Mouse (Mus musculus): ENCODE measurements at regions not wholly inside any gene's neighbourhood (a gene's known extent, or its start where the extent isn't known, plus 50 kb on each side); places are given as distances from the start of the nearest gene placed in this dataset.
A peak's percentile ranks its signal among the peaks of the same experiment; 100 is the strongest.

GRCm38 (mm10) chr5:62997464-62997863, 183.8 kb downstream of the Dthd1 start:
- no peak for DNase-seq (ENCODE audit: low spot score)

DNA sequence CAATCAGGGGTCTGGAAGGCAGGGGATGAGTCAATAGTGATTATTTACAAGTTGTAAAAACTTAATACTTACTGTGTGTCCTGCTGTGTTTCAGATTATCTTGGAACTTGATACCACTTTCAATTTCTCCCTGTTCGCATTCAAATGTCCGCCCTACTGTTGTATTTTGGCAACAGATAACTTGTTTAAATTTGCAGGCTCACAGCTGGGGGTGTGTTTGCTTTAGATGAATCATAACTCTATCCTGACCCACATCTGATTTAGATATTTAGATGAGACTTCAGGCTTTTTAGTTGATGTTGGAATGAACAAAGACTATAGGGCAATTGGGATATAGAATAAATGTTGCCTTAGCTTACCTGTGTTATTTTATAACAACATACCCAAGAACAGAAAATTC, 220.8 kb downstream of the Dthd1 start:
- no peak for DNase-seq (ENCODE audit: low spot score)

- DNase-seq (ENCODE audit: low spot score), result no peak
These were observed 232.1 kb downstream of the Dthd1 start for GRCm38 (mm10) chr5:63045751-63046150.

GRCm38 (mm10) chr5:63063301-63063700, 249.7 kb downstream of the Dthd1 start:
- DNase-seq (ENCODE audit: low spot score), result peak; percentile 26

DNA sequence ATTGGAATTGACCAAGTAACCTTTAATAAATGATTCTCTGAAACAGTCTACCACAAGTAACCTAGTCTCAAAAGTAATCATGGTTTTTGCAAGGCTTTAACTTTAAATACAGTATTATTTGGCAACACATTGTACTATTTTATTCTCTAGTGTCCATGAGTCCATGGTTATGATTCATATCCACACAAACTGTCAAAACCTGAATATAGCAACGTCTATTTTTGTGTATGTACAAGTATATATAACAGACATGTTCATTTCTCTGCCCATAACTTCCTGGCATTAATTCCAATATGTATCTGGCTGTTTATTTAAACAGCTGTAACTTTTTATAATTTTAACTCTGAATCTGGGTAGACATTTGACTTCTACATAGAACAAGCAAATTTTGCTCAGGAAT, 253.2 kb downstream of the Dthd1 start:
- no peak for DNase-seq (ENCODE audit: low spot score)

DNA sequence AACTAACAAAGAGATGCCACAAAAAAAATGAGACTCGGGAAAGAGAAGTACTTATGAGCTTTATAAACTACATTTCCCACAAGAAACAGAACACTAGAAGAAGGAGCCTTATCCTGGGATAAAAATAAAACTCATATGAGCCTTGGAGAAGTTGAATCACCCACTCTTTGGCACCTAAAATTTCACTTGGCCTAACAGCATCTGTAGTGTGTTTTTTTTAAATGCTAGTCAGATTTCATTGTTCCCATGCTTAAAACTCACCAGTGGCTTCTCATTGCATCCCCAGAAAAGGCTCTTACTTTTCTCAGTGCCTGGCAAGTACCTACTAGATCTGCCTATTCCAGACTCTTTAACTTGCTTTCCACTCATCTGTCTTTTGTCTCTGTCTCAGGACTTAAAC, 284.5 kb downstream of the Dthd1 start:
- no peak for DNase-seq (ENCODE audit: low spot score)

DNA sequence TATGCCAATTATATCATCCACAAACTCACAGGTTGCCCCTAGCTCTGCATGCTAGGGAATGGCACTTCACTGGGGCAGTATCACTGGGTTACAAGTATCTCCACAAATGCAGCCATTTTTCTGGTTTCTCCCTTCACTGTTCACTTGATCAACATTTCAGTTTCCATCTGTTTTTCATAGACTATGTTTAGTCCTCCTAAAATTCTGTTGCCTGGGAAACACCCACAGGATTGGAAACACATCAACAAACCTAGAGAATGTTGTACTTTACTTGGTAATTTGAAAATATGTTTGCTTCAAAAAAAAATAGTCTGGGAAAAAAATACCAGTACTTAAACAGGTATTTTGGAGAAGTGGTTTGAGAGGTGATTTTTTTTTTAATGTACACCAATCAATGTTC, 318.9 kb downstream of the Dthd1 start:
- DNase-seq (ENCODE audit: low spot score), result peak; percentile 40

DNA sequence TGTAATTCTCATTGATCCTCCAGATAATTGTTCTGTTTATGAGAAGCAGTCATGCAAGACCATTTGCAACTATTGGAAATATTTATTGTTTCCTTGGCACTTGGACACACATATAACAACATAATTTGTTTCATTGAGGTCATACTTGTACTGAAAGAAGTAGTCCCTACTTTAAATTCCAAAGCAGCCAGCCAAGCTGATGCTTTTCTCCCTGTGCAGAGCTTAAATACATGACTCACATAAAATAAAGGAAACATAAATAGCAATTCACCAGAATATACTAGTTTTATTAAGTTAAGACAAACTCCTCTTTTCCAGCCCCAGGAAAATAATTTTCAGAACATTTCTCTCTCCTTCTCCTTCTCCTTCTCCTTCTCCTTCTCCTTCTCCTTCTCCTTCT, 324.3 kb downstream of the Dthd1 start:
- no peak for DNase-seq (ENCODE audit: low spot score)

- no peak for DNase-seq (ENCODE audit: low spot score)
These were observed 356.1 kb downstream of the Dthd1 start for GRCm38 (mm10) chr5:63169687-63170086.

- DNase-seq (ENCODE audit: low spot score), result no peak
These were observed 356.9 kb downstream of the Dthd1 start for GRCm38 (mm10) chr5:63170493-63170892.

- no peak for DNase-seq (ENCODE audit: low spot score)
These were observed 399.8 kb downstream of the Dthd1 start for GRCm38 (mm10) chr5:63213381-63213780.

DNA sequence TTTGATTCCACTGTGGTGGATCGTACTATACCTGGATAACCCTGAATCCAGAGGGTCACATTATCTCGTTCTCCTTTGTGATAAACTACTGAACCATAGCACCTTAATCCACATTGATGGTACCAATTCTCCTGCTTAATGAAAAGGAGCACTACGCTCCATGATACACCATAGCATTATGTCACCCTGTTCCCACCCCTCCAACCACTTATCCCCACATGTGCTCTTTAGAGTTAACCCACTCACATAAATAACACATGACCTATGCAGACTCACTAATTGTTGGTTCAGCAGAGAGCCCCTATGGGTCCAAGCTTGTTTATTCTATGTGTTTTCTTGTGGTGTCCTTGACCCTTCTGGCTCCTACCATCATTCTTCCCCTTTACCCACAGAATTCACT, 405.8 kb downstream of the Dthd1 start:
- no peak for DNase-seq (ENCODE audit: low spot score)

- DNase-seq (ENCODE audit: low spot score), result no peak
These were observed 386.3 kb upstream of the Nwd2 start for GRCm38 (mm10) chr5:63262568-63262967.
